Mouse (Mus musculus) liver, postnatal 0 days (tissue): ENCODE measurements at regions not wholly inside any gene's neighbourhood (a gene's known extent, or its start where the extent isn't known, plus 50 kb on each side); places are given as distances from the start of the nearest gene placed in this dataset.

Experiments
- CTCF ChIP-seq: sonication (generic); IDR thresholded peaks from 2 replicates; pipeline ENCODE4 v1.5.1; 2016; ENCODE audit warnings: antibody characterized with exemption, low read depth
- EP300 ChIP-seq: IDR thresholded peaks from 2 replicates; pipeline ENCODE4 v1.6.1; 2016; ENCODE audit warnings: antibody characterized with exemption, low read depth, mild to moderate bottlenecking

DNA sequence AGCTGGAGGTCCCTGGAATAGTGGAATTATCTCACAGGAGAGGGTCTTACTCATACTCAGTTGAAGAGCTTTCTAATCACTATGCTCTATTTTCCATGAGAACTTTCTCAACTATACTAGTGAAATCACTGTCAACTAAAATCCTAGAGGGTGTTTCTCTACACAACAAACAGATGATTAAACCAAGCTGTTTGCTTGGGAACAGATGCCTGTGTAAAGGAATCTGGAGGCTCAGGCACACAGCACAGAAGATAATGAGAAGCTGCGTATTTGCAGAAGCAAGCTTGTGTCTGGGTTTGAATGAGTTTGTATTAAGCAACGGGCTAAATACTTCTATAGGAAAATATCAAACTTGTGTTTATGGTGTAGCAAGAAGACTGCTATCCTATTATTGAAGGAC, 202.9 kb upstream of the Myo3a start:
- TF ChIP-seq CTCF (no peak), EP300 (no peak)
